Mouse (Mus musculus): ENCODE results near the gene Tcta.
"Not testable (repeated sequence)": the region's sequence is repeated elsewhere in the genome, so short reads cannot be mapped to it uniquely, and the experiment has no call there.

Gene Tcta

DNA sequence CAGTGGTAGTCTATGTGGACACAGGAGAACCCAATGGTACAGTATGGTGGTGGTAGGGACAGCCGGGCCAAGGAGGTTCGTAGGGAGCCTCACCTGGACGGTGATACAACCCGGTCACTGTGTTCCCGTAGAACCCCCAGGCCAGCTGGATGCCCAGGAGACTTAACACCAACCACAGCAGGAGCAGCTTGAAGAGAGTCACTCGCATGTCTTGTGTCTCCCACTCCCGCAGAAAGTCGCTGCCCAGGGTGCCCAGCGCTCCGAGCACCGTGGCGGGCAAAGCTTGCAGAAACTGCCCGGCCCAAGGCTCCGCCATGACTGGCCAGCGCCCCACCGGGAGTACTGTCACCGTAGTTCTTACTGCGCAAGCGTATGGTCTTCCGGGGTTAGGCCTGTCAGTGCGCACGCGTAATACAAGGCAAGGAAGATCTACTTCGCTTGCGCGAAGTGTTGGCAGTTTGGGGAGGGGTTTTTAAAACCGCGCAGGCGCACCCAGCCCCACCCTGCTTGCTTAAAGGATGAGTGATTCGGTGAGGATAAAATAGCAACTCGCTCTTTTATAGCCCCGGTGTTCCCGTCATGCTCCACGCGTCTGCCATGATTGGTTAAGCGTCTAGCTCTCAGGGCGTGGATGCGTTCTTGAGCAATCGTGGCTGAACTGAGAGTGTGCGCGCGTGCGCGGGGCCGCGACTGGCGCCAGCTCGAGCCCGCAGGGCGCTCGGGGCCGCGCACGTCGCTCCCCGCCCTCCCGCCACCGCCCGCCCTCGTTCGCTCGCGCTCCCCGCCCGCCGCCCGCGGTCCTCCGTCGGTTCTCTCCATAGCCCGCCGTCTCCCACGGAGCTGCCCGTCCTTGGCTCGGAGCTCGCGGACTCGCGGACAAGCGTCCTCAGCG, at the start of gene Tcta, which contains the start of gene Rhoa:
Tcta (minus strand) TSS at position 532 of the 892 bp plus-strand sequence.
Rhoa (plus strand) TSS at position 501 of the 892 bp plus-strand sequence.
- peak; percentile 98 for DNase-seq

DNA sequence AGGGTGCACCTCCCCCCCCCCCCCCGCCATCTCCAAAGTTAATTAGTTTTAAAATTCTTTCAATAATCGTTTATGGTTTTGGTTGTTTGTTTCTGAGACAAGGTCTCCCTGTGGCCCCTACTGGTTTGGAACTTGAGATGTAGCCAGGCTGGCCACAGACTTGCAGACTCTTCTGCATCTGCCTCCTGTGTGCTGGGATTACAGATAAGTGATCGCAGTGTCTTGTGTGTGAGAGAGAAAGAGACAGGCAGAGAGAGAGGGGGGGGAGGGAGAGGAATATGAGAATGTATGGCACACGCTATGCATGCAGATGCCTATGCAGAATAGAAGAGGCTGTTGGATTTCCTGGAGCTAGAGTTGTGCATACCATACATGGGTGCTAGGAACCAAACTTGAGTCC, 43.8 kb upstream of the Tcta start:
- DNase-seq, result no peak

DNA sequence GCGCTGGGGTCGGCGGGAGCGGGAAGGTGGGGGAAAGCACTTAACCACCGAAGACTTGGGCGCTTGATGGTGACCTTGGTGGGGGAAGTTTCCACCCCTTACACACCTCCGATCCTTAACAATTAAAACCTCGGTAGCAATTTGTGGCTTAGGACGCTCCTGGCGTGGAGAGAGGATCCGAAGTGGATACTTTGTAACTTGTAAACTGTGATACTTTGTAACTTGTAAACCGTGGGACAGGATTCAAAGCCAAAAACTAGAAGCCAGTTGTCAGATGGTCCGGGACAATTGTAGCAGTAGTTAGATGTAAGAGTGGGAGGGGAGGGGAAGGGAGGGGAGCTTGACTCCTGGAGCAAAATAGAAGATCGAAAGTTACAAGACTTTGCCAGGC, 42.3 kb upstream of the Tcta start:
- DNase-seq, result no peak

DNA sequence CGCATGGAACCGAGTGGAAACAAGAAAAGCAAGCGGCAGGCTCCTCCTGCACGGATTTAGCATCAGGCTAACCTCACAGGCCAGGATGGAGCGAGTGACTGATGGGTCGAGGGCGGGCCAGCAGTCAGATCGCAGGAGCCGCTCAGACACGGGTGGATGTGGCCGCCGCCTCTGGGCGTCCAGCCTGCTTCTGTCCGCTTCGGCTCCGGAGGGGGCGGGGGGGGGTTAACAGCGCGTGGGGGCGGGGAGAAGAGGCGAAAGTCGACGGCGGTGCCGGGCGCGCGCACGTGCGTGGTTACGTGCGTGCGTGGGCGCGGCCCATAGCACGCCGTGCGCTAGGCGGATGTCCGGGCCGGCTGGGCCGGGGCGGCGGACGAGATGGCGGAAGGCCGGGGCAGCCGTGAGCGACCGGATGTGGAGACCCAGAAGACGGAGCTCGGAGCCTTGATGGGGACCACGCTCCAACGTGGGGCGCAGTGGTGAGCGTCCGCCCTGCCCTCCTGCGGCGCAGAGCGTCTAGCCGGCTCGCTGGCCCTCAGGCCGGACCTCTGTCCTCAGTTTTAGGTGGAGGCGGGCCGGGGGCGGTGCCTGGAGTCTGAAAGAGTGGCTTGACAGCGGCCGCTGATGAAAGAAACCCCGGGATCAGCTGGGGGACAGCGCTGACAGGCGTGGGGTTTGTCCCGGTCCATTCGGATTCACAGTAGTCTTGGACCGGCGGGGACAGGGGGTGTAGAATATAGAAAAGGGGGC, 41.8 kb upstream of the Tcta start, which contains the start of gene Usp4:
Usp4 (plus strand) TSS at position 314 of the 750 bp plus-strand sequence.
- peak; percentile 88 for DNase-seq

DNA sequence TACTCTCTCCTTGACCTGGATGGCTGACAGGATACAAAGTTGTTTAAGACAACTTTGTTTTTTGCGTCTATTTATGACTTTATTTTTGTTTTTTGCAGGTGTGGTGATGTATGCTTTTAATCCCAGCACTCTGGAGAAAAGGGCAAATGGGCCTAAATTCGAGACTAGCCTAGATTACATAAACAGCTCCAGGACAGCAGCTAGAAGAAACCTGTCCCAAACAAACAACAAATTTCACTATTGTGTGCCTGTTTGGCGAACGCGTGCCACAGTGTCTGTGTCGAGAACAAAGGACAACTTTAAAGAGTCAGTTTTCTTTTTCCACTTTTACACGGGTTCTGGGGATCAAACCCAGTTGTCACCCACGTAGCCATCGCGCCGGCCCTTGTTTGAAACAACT, 41.1 kb upstream of the Tcta start:
- no peak for DNase-seq

DNA sequence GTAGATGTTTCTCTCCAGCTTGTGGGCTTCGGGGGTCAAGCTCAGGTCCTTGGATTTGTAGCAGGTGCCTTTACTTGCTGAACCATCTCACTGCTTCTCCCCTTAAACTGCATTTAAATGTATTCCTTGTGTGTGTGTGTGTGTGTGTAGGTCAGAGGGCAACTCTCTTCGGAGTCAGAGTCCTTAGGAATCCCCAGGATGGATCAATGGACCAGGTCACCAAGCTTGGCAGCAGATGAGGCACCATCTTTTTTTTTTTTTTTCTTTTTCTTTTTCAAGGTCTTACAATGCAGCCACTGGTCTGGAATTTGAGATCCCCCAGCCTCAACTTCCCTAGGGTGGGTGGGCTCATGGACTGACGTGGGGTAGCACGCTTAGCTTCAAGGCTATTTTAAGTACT, 38.5 kb upstream of the Tcta start:
- DNase-seq, result no peak

DNA sequence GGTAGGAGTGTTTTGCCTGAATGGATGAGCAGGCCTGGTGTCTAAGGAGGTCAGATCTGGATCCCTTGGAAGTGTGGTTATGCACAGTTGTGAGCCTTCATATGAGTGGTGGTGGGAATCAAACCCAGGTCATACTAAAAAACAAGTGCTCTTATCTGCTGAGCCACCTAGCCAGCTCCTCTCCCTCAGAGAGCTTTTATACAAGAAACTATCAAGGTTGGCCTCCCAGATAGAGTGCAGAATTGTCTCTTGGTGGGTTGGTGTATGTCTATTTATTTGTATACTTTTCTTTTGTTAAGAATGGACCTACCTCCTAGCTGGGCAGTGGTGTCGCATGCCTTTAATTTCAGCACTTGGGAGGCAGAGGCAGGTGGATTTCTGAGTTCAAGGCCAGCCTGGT, 37.9 kb upstream of the Tcta start:
- no peak for DNase-seq

DNA sequence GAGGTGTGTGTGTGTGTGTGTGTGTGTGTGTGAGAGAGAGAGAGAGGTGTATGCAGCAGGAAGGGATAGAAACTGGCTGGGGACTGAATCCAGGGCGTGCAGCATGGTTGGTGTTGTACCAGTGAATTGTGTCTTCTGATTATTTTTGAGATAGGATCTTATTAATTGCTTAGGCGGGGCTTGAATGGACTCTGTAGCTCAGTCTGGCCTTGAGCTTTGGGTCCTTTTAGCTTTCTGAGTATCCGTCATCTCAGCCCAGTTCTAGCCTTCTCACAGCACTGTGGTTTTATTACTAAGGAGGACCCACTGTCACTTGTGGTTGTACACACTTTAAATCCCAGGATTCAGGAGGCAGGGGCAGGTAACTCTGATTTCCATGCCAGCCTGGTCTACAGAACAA, 37.4 kb upstream of the Tcta start:
- DNase-seq, result no peak

DNA sequence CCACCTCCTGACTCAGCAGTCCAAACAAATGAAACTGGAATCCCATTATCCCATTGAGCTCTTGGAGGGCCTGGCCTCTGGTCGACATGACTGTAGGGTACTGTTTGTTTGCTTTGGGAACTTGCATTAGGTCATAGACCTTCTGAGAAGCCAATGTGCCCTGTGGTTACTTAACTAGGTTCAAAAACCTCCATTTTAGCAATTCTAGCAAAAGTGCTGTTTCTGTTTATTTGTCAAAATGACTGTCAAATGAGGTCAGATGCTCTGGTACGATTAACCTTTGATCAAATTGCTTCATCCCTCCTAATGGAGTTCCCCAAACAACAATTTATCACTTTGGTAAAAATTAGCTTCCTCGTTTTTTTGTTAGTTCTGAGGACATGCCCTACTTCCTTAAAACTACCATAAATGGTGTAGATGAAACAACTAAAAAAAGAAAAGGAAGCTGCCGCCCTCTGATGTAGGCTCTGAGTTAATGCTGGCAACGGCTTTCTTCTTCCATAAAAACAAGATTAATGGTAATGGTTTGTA, 36.4 kb upstream of the Tcta start:
- DNase-seq, result peak; percentile 31

DNA sequence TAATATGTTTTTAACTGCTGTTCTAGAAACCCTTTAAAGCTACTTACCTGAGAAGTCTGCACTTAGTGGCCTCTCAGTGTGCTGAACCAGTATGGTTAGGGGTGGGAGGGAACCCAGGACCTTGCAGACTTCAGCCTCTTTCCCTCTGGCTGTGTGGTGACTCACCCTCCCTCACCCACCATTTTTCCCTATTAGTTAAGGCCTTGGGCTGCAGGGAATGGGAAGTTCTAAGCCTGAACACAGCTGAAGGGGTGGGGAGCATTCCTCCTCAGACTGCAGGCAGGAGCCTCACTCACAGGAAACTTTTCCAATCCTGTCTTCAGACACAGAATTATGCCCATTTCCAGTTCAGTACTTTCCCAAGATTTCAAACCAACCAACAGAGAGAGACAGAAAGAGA, 35.8 kb upstream of the Tcta start:
- peak; percentile 11 for DNase-seq

DNA sequence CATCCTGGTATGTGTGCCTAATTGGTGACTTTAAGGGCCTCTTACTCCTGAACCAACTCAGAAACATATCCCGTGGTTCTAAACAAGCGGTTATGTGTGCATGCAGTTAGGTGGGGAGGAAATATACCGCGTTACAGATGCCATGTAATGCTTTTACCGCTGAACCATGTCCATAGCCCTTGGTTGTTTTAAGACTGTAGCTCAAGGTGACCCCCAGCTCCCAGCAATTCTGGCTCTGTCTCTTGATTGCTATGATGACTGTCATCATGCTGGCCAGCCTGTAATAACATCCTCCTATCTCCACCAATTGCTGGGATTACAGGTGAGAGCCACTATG, 35.1 kb upstream of the Tcta start:
- DNase-seq, result no peak

DNA sequence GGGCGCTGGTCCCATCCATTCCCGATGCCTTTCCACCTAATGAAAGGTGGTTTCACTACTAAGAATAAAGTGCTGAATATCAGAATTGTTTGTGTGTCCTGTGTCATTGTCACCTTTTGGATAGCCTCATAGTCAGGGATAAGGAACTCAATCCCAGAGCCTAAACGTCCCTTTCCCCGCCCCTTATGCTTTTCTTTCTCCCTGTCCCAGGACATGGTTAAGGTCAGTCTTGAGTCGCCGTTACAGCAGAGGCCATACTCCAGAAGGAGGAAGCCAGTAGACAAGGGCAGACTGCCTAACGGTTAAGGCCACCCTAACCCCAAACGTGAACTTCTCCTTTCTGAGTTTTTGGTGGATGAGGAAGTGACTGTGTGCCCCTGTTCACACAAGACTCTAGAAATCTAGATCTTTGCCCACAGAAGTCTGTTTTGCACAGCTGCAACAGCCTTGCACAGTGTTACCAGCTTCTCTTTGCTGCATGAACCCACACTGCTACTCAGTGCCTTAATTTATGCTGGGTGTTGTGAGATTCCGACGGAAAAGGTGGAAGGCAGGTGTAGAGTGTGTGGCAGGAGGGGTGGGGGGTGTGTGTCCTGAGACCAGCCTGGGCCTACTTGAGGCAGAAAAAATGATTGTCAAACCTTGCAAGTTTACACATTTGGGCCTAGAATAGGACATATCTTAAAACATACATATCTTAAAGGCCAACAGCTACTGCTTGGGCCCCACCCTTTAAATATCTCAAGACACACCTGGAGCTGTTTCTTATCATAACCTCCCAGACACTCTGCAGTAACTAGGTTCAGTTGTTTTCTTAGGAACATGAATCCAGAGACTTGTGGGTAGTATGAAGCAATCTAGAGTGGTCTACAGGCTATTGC, 34.5 kb upstream of the Tcta start:
- DNase-seq, result peak; percentile 24

DNA sequence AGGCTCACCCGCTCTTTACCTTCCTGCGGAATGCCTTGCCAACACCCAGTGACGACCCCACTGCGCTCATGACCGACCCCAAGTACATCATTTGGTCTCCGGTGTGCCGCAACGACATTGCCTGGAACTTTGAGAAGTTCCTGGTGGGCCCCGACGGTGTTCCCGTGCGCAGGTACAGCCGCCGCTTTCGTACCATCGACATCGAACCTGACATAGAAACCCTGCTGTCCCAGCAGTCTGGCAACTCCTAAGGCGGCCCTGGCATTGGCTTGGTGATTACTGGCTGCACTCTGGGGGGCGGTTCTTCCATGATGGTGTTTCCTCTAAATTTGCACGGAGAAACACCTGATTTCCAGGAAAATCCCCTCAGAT, 33.9 kb upstream of the Tcta start:
- DNase-seq, result peak; percentile 31

DNA sequence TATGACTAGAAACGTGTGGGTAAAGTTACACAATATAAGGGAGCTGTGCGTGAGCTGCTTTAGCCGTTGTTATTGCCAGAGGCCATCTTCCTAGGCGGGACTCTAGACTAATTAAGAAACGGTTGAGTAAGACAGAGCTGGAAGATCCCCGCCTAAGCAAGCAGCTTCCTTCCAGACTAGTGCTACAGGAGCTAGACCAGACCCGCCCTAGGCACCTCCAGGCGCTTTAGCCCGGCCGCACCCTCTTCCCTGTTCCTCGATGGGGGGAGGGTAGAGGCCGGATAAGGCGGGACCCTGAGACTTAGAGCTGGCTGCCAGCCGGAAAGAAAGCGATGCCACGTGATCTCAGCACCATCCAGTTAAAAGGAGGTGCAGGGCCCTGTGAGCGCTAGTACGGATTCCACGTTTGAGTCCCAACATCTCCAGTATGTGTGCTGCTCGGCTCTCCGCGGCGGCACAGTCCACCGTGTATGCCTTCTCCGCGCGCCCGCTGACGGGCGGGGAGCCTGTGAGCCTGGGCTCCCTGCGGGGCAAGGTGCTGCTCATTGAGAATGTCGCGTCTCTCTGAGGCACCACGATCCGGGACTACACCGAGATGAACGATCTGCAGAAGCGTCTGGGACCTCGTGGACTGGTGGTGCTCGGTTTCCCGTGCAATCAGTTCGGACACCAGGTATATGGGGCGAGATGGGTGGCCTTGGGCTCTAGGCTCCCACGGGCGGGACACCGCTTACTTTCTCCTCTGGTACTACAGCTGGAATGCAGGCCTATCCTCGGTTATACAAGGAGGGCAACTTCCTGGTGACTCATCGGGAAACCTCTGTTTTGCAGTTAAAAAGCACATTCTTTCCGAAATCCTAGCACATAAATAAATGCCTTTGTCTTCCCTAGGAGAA, 33.2 kb upstream of the Tcta start, which contains the start of gene Gpx1:
Gpx1 (plus strand) TSS at position 18 of the 896 bp plus-strand sequence.
- peak; percentile 93 for DNase-seq

DNA sequence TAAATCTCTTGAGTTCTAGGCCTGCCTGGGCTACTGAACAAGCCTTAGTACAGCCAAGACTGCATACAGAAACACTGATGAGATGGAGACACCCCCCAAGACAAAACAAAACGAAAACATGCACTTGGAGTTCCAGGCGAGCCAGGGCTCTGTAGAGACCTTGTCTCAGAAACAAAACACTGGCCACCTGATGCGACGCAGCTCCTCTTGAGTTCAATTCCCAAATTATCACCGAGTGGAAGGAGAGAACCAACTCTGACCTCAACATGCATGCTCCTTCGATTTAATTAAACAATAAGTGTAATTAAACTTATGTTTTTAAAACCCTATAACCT, 32.6 kb upstream of the Tcta start:
- DNase-seq, result peak; percentile 14

DNA sequence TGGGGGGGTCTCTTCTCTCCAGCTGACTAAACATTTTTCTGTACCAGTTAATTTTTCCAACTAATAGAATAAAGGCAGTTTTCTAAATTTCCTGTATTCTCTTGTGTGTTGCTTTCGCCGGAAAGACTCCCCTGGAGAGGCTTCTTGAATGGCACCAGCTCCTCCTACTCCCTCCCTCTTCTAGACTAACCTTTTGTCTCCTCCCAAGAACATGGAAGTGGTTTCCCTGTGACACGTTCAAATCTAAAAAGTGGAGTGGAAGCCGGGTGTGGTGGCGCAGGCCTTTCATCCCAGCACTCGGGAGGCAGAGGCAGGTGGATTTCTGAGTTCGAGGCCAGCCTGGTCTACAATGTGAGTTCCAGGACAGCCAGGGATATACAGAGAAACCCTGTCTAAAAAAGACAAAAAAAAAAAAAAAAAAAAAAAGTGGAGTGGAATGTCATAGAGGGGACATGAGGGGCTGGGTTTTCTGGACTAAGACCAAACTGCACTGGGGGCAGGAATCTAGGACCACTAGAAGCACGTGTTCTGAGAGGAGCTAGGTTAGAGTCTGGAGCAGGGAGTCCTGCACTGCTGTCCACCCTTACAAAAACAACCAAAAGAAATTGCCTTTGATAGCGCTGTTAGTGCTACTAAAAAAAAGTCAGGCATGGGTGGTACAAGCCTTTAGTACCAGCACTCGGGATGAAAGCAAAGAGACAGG, 32.0 kb upstream of the Tcta start:
- DNase-seq, result no peak

DNA sequence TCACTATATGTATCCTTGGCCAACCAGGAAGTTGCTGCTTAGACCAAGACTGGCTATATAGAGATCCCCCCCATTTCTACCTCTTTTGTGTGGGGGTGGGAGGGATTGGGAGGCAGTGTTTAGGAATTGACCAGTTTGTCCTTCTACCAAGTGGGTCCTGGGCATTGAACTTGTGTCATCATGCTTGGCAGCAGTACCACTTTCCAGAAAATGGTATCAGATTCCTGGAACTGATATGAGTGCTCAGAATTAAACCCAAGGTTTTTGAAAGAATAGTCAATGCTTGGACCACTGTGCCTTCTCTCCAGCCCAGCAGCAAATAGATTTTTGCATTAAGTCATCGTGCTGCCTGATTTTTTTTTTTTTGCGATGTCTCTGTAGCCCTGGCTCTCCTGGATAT, 19.9 kb upstream of the Tcta start:
- no peak for DNase-seq

DNA sequence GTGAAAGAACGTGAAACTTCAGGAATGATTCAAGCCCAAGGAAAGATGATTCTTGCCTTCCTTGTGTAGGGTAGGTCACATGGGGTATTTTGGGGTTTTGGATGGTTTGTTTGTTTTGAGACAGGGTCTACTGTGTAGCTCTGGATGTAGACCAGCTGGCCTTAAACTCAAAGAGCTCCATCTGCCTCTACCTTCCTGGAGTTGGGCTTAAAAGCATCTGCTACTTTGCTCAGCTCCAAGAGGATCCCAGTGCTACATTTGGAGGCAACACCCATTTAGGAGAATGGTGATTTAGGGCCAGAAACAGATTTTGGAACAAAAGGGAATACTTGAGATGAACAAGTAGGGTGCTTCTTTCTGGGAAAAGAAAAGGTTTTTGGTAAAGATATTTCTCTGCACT, 18.8 kb upstream of the Tcta start:
- DNase-seq, result no peak

DNA sequence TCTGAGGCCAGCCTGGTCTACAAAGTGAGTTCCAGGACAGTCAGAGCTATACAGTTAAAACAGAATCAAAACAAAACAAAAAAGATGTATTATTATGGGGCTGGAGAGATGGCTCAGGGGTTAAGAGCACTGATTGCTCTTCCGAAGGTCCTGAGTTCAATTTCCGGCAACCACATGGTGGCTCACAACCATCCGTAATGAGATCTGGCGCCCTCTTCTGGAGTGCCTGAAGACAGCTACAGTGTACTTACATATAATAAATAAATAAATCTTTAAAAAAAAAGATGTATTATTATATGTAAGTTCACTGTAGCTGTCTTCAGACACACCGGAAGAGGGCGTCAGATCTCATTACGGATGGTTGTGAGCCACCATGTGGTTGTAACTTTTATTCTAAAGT, 16.1 kb upstream of the Tcta start:
- not testable (repeated sequence) for DNase-seq

DNA sequence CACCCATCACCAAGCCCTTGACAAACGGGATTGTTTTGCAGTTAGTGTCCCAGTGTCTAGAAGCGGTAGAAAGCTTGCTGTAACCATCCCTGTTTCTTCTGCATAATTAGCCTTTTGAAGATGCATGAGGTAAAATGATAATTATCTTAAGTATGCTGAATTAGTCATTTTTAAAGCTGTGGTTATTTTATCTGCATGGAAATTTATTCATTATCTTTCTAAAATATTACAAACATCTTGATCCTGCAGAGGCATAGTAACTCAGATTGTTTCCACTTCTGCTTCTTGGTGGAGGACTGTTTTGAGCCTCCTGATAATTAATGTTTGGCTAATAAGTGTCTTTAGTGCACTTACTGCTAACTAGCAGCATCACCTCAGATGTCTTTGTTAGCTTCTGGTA, 12.5 kb upstream of the Tcta start:
- DNase-seq, result no peak

DNA sequence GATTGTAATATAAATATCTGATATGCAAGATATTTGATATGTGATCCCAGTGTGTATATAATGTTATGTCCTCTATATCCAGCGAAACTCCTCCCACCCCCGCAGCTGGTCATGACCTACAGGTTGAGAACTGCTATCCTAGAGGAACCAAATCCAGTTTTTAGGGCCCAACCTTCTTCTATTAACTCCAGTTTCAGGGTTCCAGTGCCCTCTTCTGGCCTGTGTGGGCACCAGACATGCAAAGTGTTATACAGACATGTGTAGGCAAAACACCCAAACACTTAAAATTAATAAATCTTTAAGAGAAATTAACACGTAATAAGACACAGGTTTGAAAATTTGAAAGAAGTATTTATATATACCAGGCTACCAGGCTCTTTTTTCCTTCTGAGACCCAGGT, 11.6 kb upstream of the Tcta start:
- DNase-seq, result peak; percentile 34

Measured in thymus, postnatal 14 days (tissue).